Mouse (Mus musculus) gastrocnemius, adult 18-20 months (tissue): Measurements from ENCODE around the gene Sept4. TPM values are rescaled to one million over a fixed set of nuclear protein-coding genes. Genes with fewer than 3 reads are reported as not detected.

ENCODE experiments used
- DNase-seq: peaks from one replicate; pipeline ENCODE4 v3.0.0; 2021; ENCODE audit warnings: low spot score
- total RNA-seq, 2 experiments: library from RNA; stranded (reverse); gene quantifications; 2 replicates each; pipeline ENCODE4 v1.2.3; 2021

Gene Sept4
- total RNA-seq, 2 experiments from 2014 or later: 9.8 to 12.1 TPM

DNA sequence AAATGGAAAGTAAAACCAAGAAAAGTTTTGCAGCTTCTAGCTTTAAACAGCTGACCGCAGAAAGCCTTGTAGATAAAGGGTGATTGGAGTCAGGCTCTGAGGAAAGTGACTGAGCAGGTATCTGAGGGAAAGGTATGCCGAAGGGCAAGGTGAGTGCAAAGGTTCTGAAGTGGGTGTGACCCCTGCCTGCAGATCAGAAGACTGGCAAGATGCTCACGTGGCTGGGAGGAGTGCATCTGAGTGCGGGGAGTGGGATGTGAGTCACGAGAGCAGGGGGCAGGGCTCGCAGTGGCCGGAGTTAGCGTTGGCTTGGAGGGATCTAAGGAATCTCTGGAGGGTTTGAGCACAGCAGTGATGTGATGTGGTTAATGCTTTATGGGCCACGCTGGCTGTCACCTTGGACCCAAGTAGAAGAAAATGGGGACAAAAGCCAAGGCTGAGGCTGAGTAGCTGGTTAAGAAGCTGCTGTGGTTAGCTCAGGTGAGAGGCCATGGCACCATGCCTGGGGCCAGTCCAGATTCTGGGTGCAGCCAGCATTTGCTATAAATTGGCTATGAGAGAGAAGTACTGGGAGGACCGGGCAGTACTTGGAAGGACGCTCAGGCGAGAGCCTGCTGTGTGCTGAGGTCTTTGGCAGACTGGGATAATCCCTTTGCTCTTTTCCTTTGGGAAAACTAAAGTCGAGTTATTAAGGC lies 30.8 kb downstream of the Sept4 start:
- DNase-seq: no peak

DNA sequence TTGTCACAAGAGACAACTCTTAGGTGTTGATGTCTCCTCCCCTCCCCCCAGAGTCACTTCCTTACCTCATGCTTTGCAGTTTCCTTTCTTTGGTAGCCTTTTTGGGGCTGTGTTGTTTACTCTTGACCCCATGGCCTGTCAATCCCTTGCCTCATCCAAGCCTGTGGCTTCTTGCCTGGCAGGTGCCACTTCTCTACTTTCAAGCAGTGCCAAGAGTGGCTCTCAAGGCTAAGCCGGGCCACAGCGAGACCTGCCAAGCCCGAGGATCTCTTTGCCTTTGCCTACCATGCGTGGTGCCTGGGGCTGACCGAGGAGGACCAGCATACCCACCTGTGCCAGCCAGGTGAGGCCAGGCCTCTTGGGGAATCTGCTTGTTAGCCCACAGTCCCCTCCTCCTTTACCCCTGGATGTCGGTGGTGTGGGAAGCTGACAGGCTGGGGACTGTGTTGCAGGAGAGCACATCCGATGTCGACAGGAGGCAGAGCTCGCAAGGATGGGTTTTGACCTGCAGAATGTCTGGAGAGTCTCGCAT lies 31.7 kb downstream of the Sept4 start:
- DNase-seq: no peak

DNA sequence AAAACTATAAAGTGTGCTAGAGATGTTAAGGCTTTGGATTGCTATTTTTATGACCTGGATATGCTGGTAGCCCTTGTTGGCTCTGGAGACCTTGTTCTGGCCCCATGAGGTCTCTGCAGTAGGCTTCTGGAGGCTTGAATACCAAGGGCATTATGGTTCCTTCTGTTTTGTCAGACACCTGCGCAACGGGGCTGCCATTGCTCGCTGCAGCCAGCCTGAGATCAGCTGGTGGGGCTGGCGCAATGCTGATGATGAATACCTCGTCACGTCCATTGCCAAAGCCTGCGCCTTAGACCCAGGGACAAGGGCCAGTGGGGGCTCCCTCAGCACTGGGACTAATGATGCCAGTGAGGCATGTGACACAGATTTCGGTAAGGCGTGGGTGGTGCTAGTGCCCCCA lies 33.5 kb downstream of the Sept4 start:
- DNase-seq: no peak

DNA sequence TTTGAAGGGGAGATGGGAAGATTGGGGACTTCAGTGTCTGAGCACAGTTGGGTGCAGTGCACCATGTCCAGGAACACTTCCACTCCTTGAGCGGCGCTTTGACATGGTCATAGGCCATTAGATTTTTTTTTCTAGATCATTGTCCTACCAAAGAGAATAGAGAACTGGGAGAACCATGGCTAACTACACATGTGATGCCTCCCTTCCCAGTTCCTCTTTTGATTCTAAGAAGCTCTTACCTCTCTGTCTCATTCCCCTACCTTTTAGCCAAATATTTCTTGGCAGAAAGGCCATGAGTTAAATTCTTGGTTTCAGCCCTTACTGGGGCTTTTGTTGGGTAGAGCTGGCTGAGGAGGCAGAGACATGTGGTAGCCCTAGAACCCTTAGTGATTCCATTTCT lies 34.9 kb downstream of the Sept4 start:
- no peak for DNase-seq

DNA sequence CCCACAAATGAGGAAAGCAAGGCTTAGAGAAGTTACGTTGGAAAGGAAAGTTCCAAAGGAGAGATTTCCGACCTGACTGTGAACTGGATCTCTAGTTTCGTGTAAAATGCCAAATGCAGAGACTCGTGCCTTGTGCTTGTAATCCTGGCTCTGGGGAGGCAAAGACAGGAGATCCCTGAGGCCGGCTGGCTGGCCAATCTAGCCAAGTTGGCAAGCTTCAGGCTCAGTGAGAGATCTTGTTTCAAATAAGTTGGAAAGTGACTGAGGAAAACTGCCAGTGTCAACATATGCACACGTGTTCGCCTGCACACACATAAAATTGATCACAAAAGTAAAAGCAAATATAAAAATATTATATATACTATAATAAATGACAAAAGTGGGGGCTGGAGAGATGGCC lies 40.6 kb downstream of the Sept4 start:
- peak; percentile 79 for DNase-seq

DNA sequence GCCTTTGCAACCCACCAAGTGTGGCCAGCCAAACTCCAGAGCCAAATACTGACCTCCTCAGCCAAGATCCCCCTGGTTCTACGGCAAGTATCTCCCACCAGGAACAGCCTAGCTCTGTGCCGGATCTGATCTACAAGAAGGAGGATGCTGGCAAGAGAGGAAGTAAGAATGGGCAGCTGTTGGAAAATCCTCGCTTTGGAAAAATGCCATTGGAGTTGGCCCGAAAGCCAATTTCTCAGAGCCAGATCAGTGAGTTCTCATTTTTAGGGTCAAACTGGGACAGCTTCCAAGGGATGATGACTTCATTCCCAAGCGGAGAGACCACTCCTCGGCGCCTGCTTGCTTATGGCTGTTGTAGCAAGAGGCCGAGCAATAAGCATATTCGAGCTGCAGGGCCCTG lies 42.8 kb downstream of the Sept4 start:
- no peak for DNase-seq

DNA sequence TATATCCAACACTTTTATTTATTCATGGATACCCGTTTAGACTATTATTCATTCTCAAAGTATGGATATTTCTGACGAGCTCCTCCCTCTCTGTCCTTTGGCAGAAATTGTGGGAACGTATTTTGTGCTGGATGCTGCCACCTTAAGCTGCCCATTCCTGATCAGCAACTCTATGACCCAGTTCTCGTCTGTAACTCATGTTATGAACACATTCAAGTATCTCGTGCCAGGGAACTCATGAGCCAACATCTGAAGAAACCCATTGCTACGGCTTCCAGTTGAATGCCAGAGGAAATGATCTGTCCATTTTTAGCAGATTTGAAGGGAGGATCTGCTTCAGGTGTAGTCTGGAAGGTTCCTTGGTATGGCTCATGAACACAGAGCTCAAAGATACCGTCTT lies 45.3 kb downstream of the Sept4 start:
- no peak for DNase-seq

DNA sequence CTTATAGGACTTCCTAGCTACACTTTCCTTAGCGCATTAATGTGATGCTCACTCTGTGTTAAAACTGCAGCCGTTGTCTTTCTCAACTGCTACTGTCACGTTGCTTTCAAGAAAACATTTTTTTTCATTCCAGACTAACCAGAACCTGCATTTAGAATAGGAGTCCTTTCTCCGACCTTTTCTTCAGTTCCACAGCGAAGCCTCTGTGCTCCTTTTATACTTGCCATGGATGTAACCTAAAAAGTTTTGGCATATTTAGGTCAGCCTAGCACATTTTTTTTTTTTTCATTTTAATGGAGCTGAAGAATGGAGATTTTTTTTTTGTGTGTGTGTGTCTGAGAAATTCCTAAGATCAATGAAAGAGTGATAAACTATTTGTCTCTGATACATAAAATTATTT lies 46.8 kb downstream of the Sept4 start:
- DNase-seq: no peak

DNA sequence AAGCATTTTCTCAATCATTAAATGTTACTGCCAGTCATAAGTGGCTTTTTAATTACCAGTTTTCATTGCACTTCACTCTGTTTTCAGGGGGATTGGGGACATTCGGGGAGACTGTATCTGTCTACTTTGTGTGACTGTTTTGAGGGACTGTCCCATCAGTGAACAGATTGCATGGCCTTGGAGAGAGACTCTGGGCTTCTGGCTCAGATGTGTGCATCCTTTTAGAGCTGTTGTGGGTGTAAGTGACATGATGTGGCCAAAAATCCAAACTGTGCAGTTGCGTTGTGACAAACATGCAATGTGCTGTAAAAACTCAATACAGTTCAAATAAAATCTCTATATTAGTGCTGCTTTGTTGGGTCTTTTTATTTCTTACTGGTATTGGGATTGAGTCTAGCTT lies 47.2 kb downstream of the Sept4 start:
- no peak for DNase-seq

DNA sequence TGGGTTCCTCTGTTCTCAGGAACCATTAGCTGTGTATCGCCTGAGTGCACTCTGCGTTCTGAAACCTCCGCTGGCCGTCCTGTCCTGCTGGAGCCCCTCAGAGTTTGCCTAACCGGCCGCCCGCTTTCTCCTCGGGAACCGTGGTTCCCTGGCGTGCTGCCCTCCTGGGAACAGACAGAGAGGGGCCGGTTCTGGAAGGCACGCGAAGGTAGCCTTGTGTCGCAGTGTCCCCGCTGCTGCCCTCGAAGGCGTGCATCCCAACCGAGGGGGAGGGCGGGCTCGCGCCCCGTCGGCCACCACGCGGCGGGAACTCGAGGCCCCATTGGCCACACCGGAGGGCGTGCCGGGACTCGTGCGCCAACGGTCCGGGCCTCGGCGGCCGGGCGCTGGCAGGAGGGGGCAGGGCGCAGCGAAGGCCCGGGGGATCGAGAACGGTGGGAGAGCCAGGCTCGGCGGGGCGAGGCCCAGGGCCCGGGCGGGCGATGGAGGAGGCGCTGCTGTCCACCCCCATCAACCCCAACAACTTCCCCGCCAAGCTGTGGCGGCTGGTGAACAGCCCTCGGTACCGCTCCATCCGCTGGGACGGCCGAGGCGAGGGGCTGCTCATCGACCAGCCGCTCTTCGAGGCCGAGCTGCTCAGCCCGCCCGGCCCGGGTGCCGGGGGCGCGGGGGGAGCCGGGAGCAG lies 48.2 kb downstream of the Sept4 start, which contains the start of gene Hsf5:
Gene Hsf5 (plus strand): TSS at position 375 of the 685 bp plus-strand sequence.
- DNase-seq: no peak

DNA sequence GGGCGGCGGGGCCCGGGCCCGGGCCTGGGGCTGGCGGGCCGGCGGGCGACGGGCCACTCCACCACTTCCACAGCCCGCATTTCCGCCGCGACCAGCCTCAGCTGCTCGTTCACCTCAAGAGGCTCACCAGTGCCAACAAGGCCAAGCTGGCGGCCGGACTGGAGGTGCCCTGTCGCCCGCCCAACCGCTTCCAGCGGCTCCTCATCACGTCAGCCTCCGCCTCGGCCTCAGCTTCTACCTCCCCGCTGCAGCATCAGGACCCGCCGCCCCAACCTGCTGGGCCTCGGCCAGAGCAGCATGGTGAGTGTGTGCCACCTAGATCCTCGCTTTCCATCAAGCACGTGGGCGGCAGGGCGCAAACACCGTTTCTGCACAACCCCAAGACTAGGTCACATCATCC lies 48.9 kb downstream of the Sept4 start:
- DNase-seq: no peak

DNA sequence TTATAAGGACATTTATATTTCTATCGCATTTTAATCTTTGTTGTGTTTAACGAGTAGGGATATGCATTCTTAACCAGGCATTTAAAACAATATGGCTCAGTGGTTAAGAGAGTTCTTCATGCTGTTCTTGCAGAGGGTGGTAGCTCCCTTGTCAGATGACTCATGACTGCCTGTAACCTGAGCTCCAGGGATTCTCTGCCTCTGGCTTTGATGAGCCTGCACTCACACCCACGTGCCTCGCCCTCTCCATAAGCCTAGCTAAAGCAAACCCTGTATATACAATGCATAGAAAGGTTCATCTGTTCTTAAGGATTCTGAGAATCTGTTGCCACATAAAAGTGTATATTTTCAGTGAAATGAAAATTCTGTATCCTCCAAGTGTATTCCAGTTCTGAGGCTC lies 54.5 kb downstream of the Sept4 start:
- no peak for DNase-seq

DNA sequence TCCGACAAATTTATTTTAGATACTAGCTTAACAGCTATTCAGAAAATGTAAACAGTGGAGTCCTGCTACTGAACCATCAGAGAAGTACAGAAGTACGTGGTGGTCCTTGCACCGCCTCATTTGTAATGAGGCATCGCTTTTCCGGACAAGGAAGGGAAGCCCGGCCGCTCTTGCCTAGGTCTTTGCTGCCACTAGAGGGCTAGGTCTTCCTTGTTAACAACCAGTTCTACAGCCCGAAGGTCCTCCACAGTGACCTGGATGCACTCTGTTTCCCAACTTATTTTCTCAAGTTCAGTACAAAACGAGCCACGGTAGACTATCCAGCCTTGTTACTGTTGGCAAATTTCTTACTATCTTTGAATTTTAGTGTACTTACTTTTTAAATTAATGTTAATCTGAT lies 61.2 kb downstream of the Sept4 start:
- no peak for DNase-seq

DNA sequence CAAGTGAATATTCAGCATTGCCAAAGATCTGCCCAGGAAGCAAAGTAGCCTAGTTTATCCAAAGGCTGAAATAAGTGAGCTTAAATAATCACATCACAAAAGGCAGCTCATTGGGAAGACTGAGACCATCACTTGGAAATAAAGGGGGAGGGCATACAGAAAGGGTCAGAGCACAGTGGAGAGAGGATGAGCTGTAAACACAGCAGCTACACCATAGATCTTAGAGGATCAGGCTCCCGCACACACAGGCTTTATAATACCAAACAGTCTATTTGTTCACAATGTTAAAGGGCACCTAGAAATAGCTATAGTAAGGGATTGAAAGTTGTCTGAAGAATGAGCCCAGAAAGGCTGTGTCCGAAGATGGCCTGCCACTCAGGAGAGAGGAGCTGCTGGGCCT lies 70.1 kb downstream of the Sept4 start:
- no peak for DNase-seq

DNA sequence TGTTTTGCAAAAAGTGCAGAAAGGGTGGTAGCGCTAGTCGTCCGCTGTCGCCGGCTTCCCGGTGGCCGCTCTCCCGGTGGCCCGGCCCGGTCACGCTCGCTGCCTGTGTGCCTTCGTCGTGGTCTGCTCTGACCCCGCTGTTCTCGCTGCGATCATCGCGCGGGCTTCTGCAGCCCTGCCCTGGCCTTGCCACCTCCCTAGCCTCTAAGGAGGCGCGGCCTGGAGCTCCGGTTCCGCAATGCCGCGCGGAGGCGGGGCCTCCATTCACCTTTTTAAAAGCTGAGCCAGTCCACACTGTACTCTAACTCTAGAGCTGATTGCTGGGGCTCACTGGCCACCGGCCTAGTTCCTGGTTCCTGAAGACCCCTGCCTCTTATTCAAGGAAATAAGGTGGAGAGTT lies 70.5 kb downstream of the Sept4 start:
- DNase-seq: peak; percentile 29

Other genes with a start within 250 kb of the Sept4 start
- under 1 TPM; 0.46 to 0.97 TPM for gene Ppm1e, start 209.9 kb upstream of the Sept4 start, total RNA-seq
- gene Rad51c, start 163.9 kb upstream of the Sept4 start, total RNA-seq: under 1 TPM; 0.17 to 0.18 TPM
- gene Tex14, start 163.8 kb upstream of the Sept4 start, total RNA-seq: under 1 TPM; 0.14 TPM
- gene Gm11492, start 2.2 kb upstream of the Sept4 start, total RNA-seq: not detected
- gene Mtmr4, start 23.3 kb downstream of the Sept4 start, total RNA-seq: 10 to 100 TPM in 1 of 2 experiments, 1 to 10 TPM in 1; 9.8 to 10.8 TPM
- gene Hsf5, start 48.3 kb downstream of the Sept4 start, total RNA-seq: not detected
- 1 to 10 TPM in 1 of 2 experiments, under 1 TPM in 1; 0.69 to 1.1 TPM for gene Rnf43, start 93.8 kb downstream of the Sept4 start, total RNA-seq
- 10 to 100 TPM; 33.5 to 36.3 TPM for gene Supt4a, start 168.6 kb downstream of the Sept4 start, total RNA-seq
- gene Tspoap1, start 191.6 kb downstream of the Sept4 start, total RNA-seq: not detected
- not detected for gene Mpo, start 224.7 kb downstream of the Sept4 start, total RNA-seq